Mouse (Mus musculus) central nervous system, embryonic 14 days (tissue): ENCODE results near the gene Actr10. TPM values are rescaled to one million over a fixed set of nuclear protein-coding genes. Genes with fewer than 3 reads are reported as not detected.

Experiments
- polyA plus RNA-seq: library from polyadenylated mRNA; depleted of rRNA; stranded (reverse); fragments of >200 nt; gene quantifications from 2 replicates; pipeline ENCODE4 v1.2.3, GENCODE M21; 2012; rRNA removed

The Actr10 gene
- polyA plus RNA-seq, result 118 and 129 TPM in 2 replicates

GRCm38 (mm10) chr12:70937571-70938384 lies at the start of gene Actr10:
Actr10 (plus strand) TSS chr12:70937857.

GRCm38 (mm10) chr12:70974441-70975266 lies 37.0 kb downstream of the Actr10 start, which contains the start of gene Psma3:
Psma3 (plus strand) TSS chr12:70974621.

Other genes with a start within 250 kb of the Actr10 start
- 11.5 and 17.8 TPM in 2 replicates for gene Frmd6, start 112.3 kb upstream of the Actr10 start, polyA plus RNA-seq
- gene Psma3, start 36.8 kb downstream of the Actr10 start, polyA plus RNA-seq, result 250 and 275 TPM in 2 replicates
- 15.9 and 17.8 TPM in 2 replicates for gene Arid4a, start 78.1 kb downstream of the Actr10 start, polyA plus RNA-seq
- gene Tomm20l, start 173.6 kb downstream of the Actr10 start, polyA plus RNA-seq, result not detected in 2 replicates
- 60.8 and 60.9 TPM in 2 replicates for gene Timm9, start 198.8 kb downstream of the Actr10 start, polyA plus RNA-seq
- 11.2 and 13.5 TPM in 2 replicates for gene 2700049A03Rik, start 199.0 kb downstream of the Actr10 start, polyA plus RNA-seq